Mouse (Mus musculus): ENCODE results near the gene Hykk. TPM values are rescaled to one million over a fixed set of nuclear protein-coding genes. Genes with fewer than 3 reads are reported as not detected.

Hykk gene
- polyA plus RNA-seq, 1 experiment from 2014 or later = 4.7 TPM

DNA sequence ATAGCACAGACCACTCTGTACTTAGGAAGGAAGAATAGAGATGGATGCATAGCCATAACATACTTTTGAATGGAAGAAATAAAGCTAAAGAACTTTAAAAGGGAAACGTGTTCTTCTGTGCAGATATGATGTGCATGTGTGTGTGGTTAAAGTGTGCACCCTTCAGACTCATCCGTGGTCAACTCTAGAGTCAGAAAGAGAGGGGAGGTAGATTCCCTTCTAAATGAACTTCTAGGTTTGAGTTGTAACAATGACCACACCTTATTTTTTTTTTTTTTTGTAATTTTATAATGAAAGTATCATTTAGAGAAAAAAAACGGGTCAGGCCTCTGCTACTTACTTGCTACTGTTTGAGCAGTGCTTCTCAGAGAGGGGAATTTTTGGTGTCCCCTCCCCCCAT, 73.3 kb downstream of the Hykk start:
- Histone ChIP-seq H3K9ac (no peak overlapping the region), H3K4me3 (replicated peaks) (no peak overlapping the region), H3K4me1 (no peaks in the 10 kb centered on the region), H3K27ac (no peak overlapping the region), H3K9me3 (no peaks in the 10 kb centered on the region), H3K4me2 (no peak overlapping the region), H3K36me3 (replicated peaks) (no peaks in the 10 kb centered on the region), H3K27me3 (no peaks in the 10 kb centered on the region)
- no peak for ATAC-seq (ENCODE audit: low FRiP score)
- WGBS = 78% methylated on average over 3 of the region's 3 CpGs

DNA sequence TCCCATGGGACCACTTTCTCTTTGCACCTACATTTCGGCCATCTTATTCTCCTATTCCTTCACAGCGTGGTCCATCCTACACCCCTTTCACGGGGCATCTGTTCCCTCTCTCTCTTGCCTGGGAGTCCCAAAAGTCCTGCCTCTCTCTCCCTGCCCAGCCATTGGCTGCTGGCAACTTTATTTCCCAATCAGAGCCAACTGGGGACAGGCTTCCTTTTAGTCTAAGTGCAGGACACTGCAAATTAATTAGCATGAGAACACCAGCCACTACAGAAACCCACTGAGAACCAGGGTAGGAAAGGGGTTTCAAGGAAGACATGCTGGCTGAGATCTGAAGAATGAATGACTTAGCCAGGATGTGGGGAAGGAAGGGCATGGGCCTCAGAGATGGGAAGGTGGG, 77.3 kb downstream of the Hykk start:
- H3K4me3 ChIP-seq (replicated peaks) = no peak overlapping the region
- H3K9ac ChIP-seq = no peak overlapping the region
- ATAC-seq (ENCODE audit: low FRiP score) = no peak
- no peaks in the 10 kb centered on the region for H3K4me1 ChIP-seq
- H3K36me3 ChIP-seq (replicated peaks) = no peaks in the 10 kb centered on the region
- no peak overlapping the region for H3K27ac ChIP-seq
- 46% methylated on average over 3 of the region's 3 CpGs for WGBS
- H3K4me2 ChIP-seq = no peak overlapping the region
- H3K9me3 ChIP-seq = no peaks in the 10 kb centered on the region
- no peaks in the 10 kb centered on the region for H3K27me3 ChIP-seq

DNA sequence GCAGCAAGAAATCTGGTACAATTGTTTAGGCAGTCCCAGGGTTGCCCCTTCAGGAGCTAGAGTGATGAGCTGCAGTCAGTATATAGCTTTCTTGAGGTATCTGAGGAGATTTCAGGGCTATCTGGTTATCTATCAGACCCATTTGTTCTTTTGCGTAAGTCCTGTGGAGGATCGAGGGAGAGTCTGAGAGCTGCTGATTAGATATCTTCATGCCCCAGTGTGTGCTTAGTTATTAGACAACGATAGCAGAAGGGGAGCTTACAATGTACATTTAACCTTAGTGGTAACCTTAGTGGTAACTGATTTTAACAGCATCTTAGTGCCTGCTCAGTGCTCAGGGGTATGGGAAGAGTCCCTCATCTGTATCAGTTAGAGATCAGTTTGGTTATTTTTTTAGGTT, 78.6 kb downstream of the Hykk start:
- no peak overlapping the region for H3K27ac ChIP-seq
- no peak overlapping the region for H3K4me2 ChIP-seq
- 94% methylated on average over 3 of the region's 3 CpGs for WGBS
- H3K4me1 ChIP-seq = no peaks in the 10 kb centered on the region
- H3K9ac ChIP-seq = no peak overlapping the region
- H3K4me3 ChIP-seq (replicated peaks) = no peak overlapping the region
- H3K36me3 ChIP-seq (replicated peaks) = no peaks in the 10 kb centered on the region
- H3K27me3 ChIP-seq = no peaks in the 10 kb centered on the region
- no peak for ATAC-seq (ENCODE audit: low FRiP score)
- no peaks in the 10 kb centered on the region for H3K9me3 ChIP-seq

Other genes starting within 250 kb of the Hykk start
- gene Dnaja4, start 218.4 kb upstream of the Hykk start, polyA plus RNA-seq (2016; fragmentation: Nextera tagmentation; extraction: Ambion mirVana) = 2.8 and 3.1 TPM in 2 replicates
- 140 and 142 TPM in 2 replicates for gene Wdr61, start 182.8 kb upstream of the Hykk start, polyA plus RNA-seq (2016; fragmentation: Nextera tagmentation; extraction: Ambion mirVana)
- 106 and 133 TPM in 2 replicates for gene Crabp1, start 152.5 kb upstream of the Hykk start, polyA plus RNA-seq (2016; fragmentation: Nextera tagmentation; extraction: Ambion mirVana)
- 70.1 and 71.3 TPM in 2 replicates for gene Ireb2, start 53.5 kb upstream of the Hykk start, polyA plus RNA-seq (2016; fragmentation: Nextera tagmentation; extraction: Ambion mirVana)
- gene Psma4, start 33.5 kb downstream of the Hykk start, polyA plus RNA-seq (2016; fragmentation: Nextera tagmentation; extraction: Ambion mirVana) = 288 and 294 TPM in 2 replicates
- gene AY074887, start 33.7 kb downstream of the Hykk start, polyA plus RNA-seq (2016; fragmentation: Nextera tagmentation; extraction: Ambion mirVana) = 0.91 and 1.1 TPM in 2 replicates
- 1.2 and 1.6 TPM in 2 replicates for gene Chrna5, start 63.6 kb downstream of the Hykk start, polyA plus RNA-seq (2016; fragmentation: Nextera tagmentation; extraction: Ambion mirVana)
- gene Chrna3, start 109.3 kb downstream of the Hykk start, polyA plus RNA-seq (2016; fragmentation: Nextera tagmentation; extraction: Ambion mirVana) = 6.7 and 7.7 TPM in 2 replicates
- gene Chrnb4, start 131.5 kb downstream of the Hykk start, polyA plus RNA-seq (2016; fragmentation: Nextera tagmentation; extraction: Ambion mirVana) = 1.2 TPM in 2 replicates
- 44.8 and 46.5 TPM in 2 replicates for gene Ube2q2, start 231.6 kb downstream of the Hykk start, polyA plus RNA-seq (2016; fragmentation: Nextera tagmentation; extraction: Ambion mirVana)